Mouse (Mus musculus) layer of hippocampus, postnatal 14 days (tissue): ENCODE measurements at regions not wholly inside any gene's neighbourhood (a gene's known extent, or its start where the extent isn't known, plus 50 kb on each side); places are given as distances from the start of the nearest gene placed in this dataset.

Experiments used
- DNase-seq, 2 experiments: peaks; one replicate each; pipeline ENCODE4 v3.0.0; 2021 to 2022; ENCODE audit warnings: low spot score in 2 of 2, mixed read lengths in 1 of 2

DNA sequence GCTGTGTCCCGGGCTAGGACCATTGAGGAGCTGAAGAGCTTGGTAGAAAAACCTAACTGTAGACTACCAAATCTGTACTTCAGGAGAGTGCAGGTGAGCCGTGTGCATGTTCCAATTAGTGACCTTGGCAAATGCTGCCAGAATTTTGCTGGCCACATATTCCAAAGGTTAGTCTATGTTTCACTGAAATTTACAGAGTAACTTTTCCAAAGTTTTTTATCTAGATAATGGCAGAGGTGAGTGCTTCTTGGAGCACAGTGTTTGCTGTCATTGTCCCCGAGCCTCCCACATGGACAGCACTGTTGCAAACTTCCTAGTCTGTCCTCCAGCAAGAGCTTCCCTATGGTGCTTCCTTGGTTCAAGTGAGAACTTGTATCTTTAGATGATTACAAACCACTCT lies 232.5 kb downstream of the Foxa2 start:
- no peak for DNase-seq

DNA sequence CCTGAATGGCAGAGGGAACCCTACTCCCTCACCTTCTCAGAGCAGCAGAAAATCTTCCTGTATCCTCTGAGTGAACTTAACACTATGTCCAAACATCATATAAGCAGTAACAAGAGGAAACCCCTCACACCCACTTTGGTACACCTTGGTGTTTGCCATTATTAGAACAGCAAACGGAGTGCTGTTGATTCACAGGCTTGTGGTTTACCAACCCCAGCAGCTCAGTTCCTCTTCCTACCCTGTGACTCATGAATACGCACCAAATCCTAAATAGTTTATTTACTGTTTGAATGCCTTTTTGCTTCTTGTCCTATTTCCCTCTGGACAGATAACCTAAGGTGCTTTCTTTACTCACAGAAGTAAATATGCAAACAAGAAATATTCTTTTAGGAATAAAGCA lies 233.3 kb downstream of the Foxa2 start:
- no peak for DNase-seq

GRCm38 (mm10) chr2:147808036-147808675 lies 238.6 kb downstream of the Foxa2 start:
- DNase-seq: peak; percentile 37 to 63

DNA sequence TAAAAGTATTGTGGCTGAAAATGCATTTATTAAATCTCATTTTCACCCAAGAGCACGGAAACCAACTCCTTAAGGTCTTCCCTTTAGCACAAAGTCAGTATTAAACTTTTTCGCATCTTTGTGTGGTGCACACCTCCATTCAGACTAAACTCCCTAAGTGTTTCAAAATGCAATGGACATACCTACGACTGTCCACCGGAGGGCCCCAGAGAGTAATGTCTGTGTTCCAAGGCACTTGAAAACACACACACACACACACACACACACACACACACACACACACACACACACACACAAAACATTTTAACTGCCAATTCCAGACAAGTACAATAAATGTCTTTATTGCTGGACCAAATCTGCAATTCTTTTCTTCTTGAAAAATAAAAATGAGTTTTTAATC lies 243.7 kb downstream of the Foxa2 start:
- DNase-seq: peak in 1 of 2 experiments; percentile 44

- no peak for DNase-seq
These were observed 255.3 kb downstream of the Foxa2 start for GRCm38 (mm10) chr2:147791434-147791833.

DNA sequence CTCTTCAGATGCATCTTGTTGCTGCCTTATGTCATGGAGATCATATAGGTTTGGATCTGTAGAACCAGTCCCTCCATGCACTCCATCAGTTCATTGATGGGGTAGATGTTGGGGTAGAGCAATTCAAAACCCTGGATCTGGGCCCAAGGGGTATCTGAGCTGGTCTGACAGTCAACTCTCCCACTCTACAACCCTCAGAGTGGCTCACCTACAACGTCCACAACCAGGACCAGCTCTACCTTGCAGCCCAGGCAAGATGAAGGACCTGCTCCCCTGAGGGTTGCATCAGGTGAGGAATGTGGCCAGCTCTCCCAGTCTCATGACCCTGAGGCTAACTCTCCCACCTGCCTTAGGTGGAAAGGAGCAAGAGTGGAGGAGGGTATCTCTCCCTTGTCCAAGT lies 256.9 kb downstream of the Foxa2 start:
- DNase-seq: no peak

GRCm38 (mm10) chr2:147789268-147789667 lies 257.5 kb downstream of the Foxa2 start:
- DNase-seq: peak; percentile 53 to 74

- DNase-seq: no peak
These were observed 258.8 kb downstream of the Foxa2 start for GRCm38 (mm10) chr2:147788001-147788400.

DNA sequence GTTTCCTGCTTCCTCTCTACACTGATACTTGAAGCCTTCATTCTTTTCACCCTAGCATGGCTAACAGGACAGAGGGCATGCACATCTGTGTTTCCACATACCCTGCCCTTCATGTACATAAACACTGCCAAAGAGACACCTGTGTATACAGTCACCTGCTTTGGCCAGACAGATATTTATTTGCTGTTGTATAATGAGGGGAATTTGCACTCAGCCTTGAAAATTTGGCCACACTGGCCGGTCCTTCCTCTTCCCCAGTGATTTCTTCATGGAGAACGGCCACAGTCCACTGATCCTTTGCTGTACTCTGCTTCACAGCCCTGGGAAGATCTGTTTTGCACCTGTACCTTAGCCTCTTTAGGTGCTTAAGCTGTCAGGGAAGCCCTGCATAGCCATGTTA lies 264.3 kb downstream of the Foxa2 start:
- DNase-seq: no peak

GRCm38 (mm10) chr2:147776316-147776715 lies 270.5 kb downstream of the Foxa2 start:
- no peak for DNase-seq

DNA sequence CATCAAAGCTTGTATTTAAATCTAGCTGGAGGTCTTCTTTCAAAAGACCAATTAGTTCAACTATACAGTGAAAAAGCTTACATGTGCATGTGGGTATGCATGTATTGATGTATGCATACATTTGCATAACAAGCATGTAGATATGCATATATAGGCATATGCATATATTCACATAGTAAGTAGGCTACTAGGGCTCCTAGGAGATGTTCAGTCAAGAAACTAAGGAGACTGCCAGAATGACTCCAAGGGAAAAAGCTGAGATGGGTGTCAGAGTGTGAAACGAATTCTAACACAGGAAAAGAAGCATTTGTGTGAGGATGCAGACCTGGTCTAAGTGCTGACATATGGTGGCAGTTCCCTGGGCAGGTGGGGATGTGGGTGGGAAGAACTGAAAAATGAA lies 274.2 kb downstream of the Foxa2 start:
- no peak for DNase-seq

GRCm38 (mm10) chr2:147753089-147753488 lies 293.7 kb downstream of the Foxa2 start:
- no peak for DNase-seq

- peak in 1 of 2 experiments; percentile 22 for DNase-seq
These were observed 294.9 kb downstream of the Foxa2 start for GRCm38 (mm10) chr2:147751831-147752230.

DNA sequence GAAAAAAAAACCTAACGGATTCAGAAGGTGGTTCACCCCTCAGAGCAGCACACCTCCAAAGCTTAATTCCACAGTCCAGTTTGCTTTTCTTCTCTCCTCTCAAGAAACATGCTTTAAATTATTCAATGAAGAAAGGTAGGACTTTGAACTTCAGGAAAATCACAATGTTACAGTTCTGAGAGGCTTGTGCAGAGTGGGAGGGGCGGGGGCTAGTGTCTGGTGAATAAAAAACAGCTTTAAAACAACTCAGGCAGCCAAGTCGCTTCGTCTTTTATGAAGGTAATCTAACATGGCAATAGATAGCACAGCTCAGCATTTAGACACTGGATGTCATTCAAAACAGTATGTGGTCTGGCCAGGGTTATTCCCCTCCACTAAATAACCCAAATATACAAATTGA lies 298.8 kb downstream of the Foxa2 start:
- no peak for DNase-seq

- DNase-seq: no peak
These were observed 302.9 kb downstream of the Foxa2 start for GRCm38 (mm10) chr2:147743908-147744307.

DNA sequence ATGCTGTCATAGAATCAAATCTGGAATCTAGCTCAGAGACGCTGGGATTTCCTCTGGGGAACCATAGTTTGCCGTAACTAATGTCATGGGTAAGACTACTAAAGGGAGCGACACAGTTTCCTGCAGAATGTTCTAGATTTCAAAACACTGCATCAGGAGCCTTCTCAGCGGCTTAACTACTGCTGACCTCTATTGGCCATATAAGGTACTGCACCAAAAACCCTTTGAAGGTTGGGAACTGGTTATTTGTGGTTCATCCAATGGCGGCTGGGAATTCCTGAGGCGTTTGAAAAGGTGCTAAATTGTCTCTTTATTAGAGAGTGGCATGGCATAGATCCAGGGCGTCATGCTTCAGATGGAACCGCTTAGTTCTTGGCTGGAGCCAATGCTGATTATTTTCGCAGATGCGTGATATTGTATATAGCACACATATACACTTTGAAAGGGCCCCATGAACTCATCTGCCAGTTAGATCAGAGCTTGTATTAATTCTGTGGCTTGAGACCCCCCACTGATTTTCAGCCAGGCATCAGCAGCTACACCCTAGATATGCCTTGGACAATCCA lies 308.4 kb downstream of the Foxa2 start:
- DNase-seq: peak; percentile 25 to 67

DNA sequence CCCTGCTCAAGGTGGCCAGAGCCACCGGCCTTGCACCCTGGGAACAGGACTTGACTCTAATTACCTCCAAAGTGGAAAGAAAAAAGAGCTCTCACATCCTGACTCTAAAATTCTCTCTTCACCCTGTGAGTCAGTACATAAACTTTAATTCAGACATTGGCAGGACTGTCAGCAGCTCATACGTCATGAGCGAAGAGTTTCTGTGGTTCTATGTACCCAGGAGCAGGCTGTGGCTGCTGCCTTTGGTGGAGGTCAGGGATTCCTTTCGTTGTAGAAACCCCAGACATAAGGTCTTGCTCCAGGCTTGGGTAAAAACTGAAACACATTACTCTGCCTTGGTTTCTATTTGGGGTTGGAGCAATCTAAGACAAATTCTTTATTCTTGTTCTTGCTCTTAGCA lies 319.4 kb downstream of the Foxa2 start:
- DNase-seq: no peak

DNA sequence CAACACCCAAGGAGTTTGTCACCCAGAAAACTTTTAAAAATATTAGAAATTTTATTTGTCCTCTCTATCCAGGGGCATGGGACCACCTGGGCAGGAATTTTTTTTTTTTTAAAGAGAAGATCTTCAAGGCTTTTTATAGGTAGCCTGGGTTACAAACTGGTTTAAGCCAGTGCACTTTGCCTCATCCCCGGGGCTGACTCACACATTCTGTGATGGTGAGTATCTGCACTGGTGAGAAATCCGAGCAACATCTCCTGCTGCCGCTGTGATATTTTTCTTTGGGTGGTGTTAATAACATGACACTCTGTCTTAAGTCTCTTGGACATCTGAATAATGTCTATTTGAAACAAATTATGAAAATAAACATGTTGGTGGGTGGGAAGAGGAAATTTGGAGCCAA lies 327.8 kb downstream of the Foxa2 start:
- no peak for DNase-seq

- DNase-seq: no peak
These were observed 329.3 kb downstream of the Foxa2 start for GRCm38 (mm10) chr2:147717484-147717947.

DNA sequence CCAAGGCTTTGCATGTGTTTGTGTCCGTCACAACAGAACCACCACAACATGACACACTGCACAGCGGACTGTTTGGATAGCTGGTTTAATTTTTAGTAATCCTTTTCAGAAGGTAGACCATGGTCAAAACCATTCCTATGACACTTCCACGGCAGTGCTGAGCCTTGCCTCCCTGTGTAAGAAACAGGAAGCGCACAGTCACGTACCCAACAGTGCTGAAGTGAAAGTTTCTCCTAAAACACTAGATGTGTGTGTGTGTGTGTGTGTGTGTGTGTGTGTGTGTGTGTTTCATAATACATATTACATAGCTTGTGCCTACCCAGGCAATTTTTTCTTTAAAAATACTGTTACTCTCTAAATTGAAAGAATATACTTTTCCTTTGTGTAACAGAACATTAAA lies 331.0 kb downstream of the Foxa2 start:
- DNase-seq: no peak

GRCm38 (mm10) chr2:147710593-147711265 lies 336.0 kb downstream of the Foxa2 start:
- DNase-seq: peak in 1 of 2 experiments; percentile 16

GRCm38 (mm10) chr2:147709799-147710198 lies 337.0 kb downstream of the Foxa2 start:
- no peak for DNase-seq

- no peak for DNase-seq
These were observed 339.6 kb downstream of the Foxa2 start for GRCm38 (mm10) chr2:147707156-147707555.
